Mouse (Mus musculus) liver, postnatal 0 days (tissue): ENCODE data around the gene Mansc4. TPM values are rescaled to one million over a fixed set of nuclear protein-coding genes. Genes with fewer than 3 reads are reported as not detected.

Experiments used
- ATAC-seq: fragments of 200-750 bp; cut with Nextera tagmentation; 2 replicates; pipeline ENCODE4 v1.8.0; 2017; ENCODE audit warnings: mild to moderate bottlenecking, moderate library complexity
- DNase-seq: peaks from one replicate; pipeline ENCODE4 v3.0.0-alpha.2; 2016
- H3K27ac ChIP-seq: fragments of 300-500 bp; sonication (generic); 2 replicates; pipeline ENCODE4 v1.5.1; 2014; ENCODE audit warnings: antibody characterized with exemption, moderate library complexity, mild to moderate bottlenecking, low read depth
- H3K27me3 ChIP-seq: fragments of 300-500 bp; sonication (generic); 2 replicates; pipeline ENCODE4 v1.6.1; 2014; ENCODE audit warnings: low read length, control low read depth, mixed read lengths; ENCODE audit not compliant: insufficient read depth
- H3K36me3 ChIP-seq: fragments of 300-500 bp; sonication (generic); replicated peaks from 2 replicates; pipeline ENCODE4 v1.6.1; 2014; ENCODE audit warnings: mild to moderate bottlenecking, control low read depth, low read length, moderate library complexity, mixed read lengths; ENCODE audit not compliant: insufficient read depth
- H3K4me1 ChIP-seq: fragments of 300-500 bp; sonication (generic); 2 replicates; pipeline ENCODE4 v1.6.1; 2014; ENCODE audit warnings: antibody characterized with exemption, mild to moderate bottlenecking, control low read depth; ENCODE audit not compliant: insufficient read depth
- H3K4me2 ChIP-seq: fragments of 300-500 bp; sonication (generic); 2 replicates; pipeline ENCODE4 v1.6.1; 2014; ENCODE audit warnings: low read depth, mild to moderate bottlenecking, low read length, moderate library complexity, mixed read lengths
- H3K4me3 ChIP-seq: fragments of 300-500 bp; sonication (generic); 2 replicates; pipeline ENCODE4 v1.5.1; 2014; ENCODE audit warnings: low read depth, low read length
- H3K9ac ChIP-seq: fragments of 300-500 bp; sonication (generic); replicated peaks from 2 replicates; pipeline ENCODE4 v1.6.1; 2014; ENCODE audit warnings: mild to moderate bottlenecking, moderate library complexity
- H3K9me3 ChIP-seq: fragments of 300-500 bp; sonication (generic); 2 replicates; pipeline ENCODE4 v1.6.1; 2016; ENCODE audit warnings: mild to moderate bottlenecking, control low read depth, low read length, mixed read lengths
- CTCF ChIP-seq: sonication (generic); IDR thresholded peaks from 2 replicates; pipeline ENCODE4 v1.5.1; 2016; ENCODE audit warnings: antibody characterized with exemption, low read depth
- EP300 ChIP-seq: IDR thresholded peaks from 2 replicates; pipeline ENCODE4 v1.6.1; 2016; ENCODE audit warnings: antibody characterized with exemption, low read depth, mild to moderate bottlenecking
- WGBS: fragments of 180-500 bp; shearing (Covaris S2); extraction: QIAGEN DNeasy Blood & Tissue Kit; methylation state at CpG from one replicate; pipeline ENCODE4 v1.1.7; 2014; ENCODE audit not compliant: insufficient replicate concordance; 5-methylcytosine and 5-hydroxymethylcytosine counted together
- polyA plus RNA-seq: library from polyadenylated mRNA; unstranded; fragments of >200 nt; fragmentation: Nextera tagmentation; extraction: Ambion mirVana; gene quantifications from 2 replicates; pipeline ENCODE4 v1.2.1, GENCODE M21; 2015

Gene Mansc4
- polyA plus RNA-seq, 1 experiment from 2014 or later: not detected

DNA sequence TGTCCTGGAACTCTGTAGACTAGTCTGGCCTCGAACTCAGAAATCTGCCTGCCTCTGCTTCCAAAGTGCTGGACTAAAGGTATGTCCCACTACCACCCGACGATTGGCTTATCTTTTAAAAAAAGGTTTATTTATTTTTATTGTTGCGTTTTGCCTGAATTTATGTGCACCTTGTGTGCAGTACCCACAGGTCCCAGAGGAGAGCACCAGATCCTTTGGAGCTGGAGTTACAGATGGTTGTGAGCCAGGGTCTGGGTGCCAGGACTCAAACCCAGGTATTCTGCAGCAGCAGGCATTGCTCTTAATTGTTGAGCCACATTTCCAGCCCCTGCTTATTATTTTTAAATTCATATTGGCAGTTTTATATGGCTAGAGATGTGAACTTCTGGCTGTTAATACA is 9.3 kb upstream of the Mansc4 start:
- WGBS: 89% methylated on average over 4 of the region's 4 CpGs

DNA sequence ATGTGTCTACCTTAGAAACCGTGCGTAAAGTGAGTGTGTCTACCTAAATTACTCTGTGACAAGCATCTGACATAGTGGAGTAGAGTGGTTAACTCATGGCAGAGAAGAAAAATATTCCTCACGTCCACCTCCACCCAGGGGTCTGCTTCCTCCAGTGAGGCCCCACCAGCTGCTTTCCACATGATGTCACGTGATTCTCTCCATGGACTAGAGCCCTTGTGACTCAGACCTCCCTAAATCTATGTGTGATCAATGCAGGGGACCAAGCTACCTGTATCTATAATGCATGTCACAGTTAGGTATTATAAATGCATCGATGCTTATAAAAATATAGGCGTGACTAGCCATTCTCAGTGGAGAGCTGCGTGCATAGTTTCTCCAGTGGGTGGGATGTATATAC is 7.9 kb upstream of the Mansc4 start:
- H3K27ac ChIP-seq: no peak overlapping the region
- H3K36me3 ChIP-seq: 0 out of 2 replicates have a peak, but pooled peaks cover 2% of the 10 kb centered on the region
- no peaks in the 10 kb centered on the region for H3K9me3 ChIP-seq
- H3K4me3 ChIP-seq: no peak overlapping the region
- ATAC-seq: no peak
- peaks cover 25% of the 10 kb centered on the region for H3K4me1 ChIP-seq
- no peaks in the 10 kb centered on the region for H3K27me3 ChIP-seq
- H3K4me2 ChIP-seq: no peak overlapping the region
- DNase-seq: no peak
- H3K9ac ChIP-seq: no peak overlapping the region
- TF ChIP-seq EP300 (no peak), CTCF (no peak)
- 80% methylated on average over 7 of the region's 7 CpGs for WGBS

More for the DNA sequence above, 9.3 kb upstream of the Mansc4 start:
- ATAC-seq (no peak), DNase-seq (no peak)
- TF ChIP-seq EP300: no peak
- TF ChIP-seq CTCF: no peak
- Histone ChIP-seq H3K36me3 (0 out of 2 replicates have a peak, but pooled peaks cover 2% of the 10 kb centered on the region), H3K4me1 (peaks cover 25% of the 10 kb centered on the region), H3K4me3 (no peak overlapping the region), H3K9me3 (no peaks in the 10 kb centered on the region), H3K9ac (no peak overlapping the region), H3K27me3 (no peaks in the 10 kb centered on the region), H3K27ac (no peak overlapping the region), H3K4me2 (no peak overlapping the region)

DNA sequence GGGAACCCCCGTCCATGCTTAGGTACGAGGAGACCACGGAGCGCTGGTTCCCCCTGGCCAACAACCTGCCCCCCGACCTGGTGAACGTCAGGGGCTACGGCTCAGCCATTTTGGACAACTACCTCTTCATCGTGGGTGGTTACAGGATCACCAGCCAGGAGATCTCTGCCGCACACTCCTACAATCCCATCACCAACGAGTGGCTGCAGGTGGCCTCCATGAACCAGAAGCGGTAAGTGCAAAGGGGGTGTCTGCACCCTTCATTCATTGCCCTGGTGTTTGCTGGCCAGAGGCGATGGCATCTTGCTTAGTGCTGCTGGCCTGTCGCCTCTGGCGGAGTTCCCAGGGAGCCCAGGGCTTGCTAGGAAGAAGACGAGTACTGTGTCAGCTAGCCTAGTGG is 5.3 kb upstream of the Mansc4 start:
- H3K9ac ChIP-seq: peak overlapping the region; percentile 84
- DNase-seq (peak; percentile 35), ATAC-seq (peak; percentile 6; the same call in 1 of the 2 replicates)
- H3K9me3 ChIP-seq: no peaks in the 10 kb centered on the region
- peaks cover 18% of the 10 kb centered on the region for H3K4me1 ChIP-seq
- peak overlapping the region; percentile 80 for H3K4me3 ChIP-seq
- H3K27me3 ChIP-seq: no peaks in the 10 kb centered on the region
- 3% methylated on average over 15 of the region's 15 CpGs for WGBS
- 0 out of 2 replicates have a peak, but pooled peaks cover 2% of the 10 kb centered on the region for H3K36me3 ChIP-seq
- peak overlapping the region; percentile 86 for H3K27ac ChIP-seq
- no peak for TF ChIP-seq EP300
- peak overlapping the region; percentile 98 for H3K4me2 ChIP-seq

DNA sequence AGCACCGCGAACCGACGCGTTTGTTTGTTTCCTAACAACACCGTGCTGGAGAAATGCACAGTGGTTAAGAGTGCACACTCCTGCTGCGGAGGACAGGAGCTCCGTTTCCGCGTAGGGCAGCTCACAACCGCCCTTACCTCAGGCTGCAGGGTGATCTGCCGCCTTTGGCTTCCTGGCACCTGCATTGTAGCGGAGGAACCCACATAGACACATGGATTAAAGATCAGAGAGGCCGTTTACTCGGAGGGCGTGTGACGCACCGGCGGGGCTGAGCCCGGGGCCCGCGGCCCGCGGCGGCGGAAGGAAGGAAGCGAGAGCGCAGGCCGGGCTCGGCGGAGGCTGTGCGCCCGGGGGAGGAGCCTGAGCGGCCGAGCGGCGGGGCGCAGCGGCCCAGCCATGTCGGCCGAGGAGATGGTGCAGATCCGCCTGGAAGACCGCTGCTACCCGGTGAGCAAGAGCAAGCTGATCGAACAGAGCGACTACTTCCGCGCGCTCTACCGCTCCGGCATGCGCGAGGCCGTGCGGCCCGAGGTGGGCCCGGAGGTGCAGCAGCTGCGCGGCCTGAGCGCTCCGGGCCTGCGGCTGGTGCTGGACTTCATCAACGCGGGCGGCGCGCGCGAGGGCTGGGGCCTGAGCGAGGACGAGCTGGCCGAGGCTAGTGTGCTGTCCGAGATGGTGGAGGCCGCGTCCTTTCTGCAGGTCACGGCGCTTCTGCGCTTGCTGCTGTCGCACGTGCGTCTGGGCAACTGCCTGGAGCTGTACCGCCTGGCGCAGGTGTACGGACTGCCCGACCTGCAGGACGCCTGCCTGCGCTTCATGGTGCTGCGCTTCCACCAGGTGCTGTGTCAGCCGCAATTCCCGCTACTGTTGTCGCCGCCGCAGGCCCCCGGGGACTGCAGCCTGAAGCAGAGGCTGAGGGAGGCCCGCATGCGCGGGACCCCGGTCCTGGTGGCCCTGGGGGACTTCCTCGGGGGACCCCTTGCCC is 4.6 kb upstream of the Mansc4 start, which contains the start of gene Klhl42:
TSS of gene Klhl42 (plus strand) at position 244 of the 985 bp plus-strand sequence.
- H3K36me3 ChIP-seq: 0 out of 2 replicates have a peak, but pooled peaks cover 2% of the 10 kb centered on the region
- peak within 1 kb of the TSS; percentile 84 for H3K9ac ChIP-seq
- 1% methylated on average over 92 of the region's 99 CpGs for WGBS
- peaks cover 22% of the 10 kb centered on the region for H3K4me1 ChIP-seq
- H3K9me3 ChIP-seq: no peaks in the 10 kb centered on the region
- H3K4me3 ChIP-seq: peak within 1 kb of the TSS; percentile 80
- no peak for TF ChIP-seq EP300
- H3K27ac ChIP-seq: peak within 1 kb of the TSS; percentile 86
- ATAC-seq: peak; percentile 91
- no peaks in the 10 kb centered on the region for H3K27me3 ChIP-seq
- peak; percentile 82 for DNase-seq
- peak within 1 kb of the TSS; percentile 98 for H3K4me2 ChIP-seq

DNA sequence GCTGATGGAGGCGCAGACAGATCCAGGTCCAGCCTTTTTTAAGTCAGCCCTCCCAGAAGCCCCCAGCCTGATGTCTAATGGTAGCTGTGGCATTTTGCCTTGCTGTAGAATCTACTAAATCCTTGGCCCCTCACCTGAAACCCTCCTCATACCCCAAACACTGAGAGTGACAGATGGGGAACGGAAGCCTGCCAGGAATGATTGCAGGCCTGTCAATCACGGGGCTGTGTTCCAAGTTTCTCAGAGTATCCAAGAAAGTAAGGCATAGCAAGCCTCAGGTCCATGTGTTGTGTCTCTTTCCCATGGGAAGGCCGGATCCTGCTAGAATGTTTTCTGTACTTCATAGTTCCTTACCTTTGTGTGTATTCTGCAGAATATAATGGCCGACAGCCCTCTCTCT is 3.4 kb upstream of the Mansc4 start:
- WGBS: 74% methylated on average over 5 of the region's 5 CpGs
- no peak overlapping the region for H3K27ac ChIP-seq
- H3K4me1 ChIP-seq: peaks cover 22% of the 10 kb centered on the region
- peak overlapping the region; percentile 98; the same call in 1 of the 2 replicates for H3K4me2 ChIP-seq
- DNase-seq (no peak), ATAC-seq (no peak)
- no peak for TF ChIP-seq EP300
- TF ChIP-seq CTCF: no peak
- H3K9me3 ChIP-seq: no peaks in the 10 kb centered on the region
- H3K4me3 ChIP-seq: no peak overlapping the region
- no peak overlapping the region for H3K9ac ChIP-seq
- no peaks in the 10 kb centered on the region for H3K27me3 ChIP-seq
- no peaks in the 10 kb centered on the region for H3K36me3 ChIP-seq

DNA sequence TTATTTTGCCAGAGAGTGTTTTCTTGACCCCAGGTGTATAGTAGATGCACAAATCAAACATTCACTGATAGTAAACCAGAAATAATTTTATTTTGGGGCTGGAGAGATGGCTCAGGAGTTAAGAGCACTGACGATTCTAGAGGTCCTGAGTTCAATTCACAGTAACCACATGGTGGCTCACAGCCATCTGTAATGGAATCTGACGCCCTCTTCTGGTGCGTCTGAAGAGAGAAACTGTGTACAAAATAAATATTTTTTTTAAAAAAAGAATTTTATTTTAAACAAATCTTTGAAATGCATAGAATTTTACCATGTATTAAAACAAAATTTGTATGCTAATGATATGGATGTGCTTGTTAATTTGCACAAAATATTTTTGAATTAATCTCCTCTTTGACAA is 1.7 kb upstream of the Mansc4 start:
- H3K4me2 ChIP-seq: no peak overlapping the region
- peaks cover 18% of the 10 kb centered on the region for H3K4me1 ChIP-seq
- WGBS: 69% methylated on average over 3 of the region's 3 CpGs
- H3K9ac ChIP-seq: no peak overlapping the region
- ATAC-seq: no peak
- H3K36me3 ChIP-seq: no peaks in the 10 kb centered on the region
- no peaks in the 10 kb centered on the region for H3K9me3 ChIP-seq
- TF ChIP-seq CTCF (0 out of 2 replicates have a peak, but pooled peaks have one; percentile 8), EP300 (no peak)
- H3K4me3 ChIP-seq: no peak overlapping the region
- no peak for DNase-seq
- H3K27me3 ChIP-seq: no peaks in the 10 kb centered on the region
- H3K27ac ChIP-seq: no peak overlapping the region
